Mouse (Mus musculus) forebrain, embryonic 11.5 days (tissue): ENCODE measurements at regions not wholly inside any gene's neighbourhood (a gene's known extent, or its start where the extent isn't known, plus 50 kb on each side); places are given as distances from the start of the nearest gene placed in this dataset.
A peak's percentile ranks its signal among the peaks of the same experiment; 100 is the strongest.

Source experiments
- ATAC-seq: fragments of 200-750 bp; cut with Nextera tagmentation; replicated peaks from 2 replicates; pipeline ENCODE4 v1.8.0; 2017; ENCODE audit warnings: moderate TSS enrichment; ENCODE audit not compliant: low FRiP score
- DNase-seq: peaks from one replicate; pipeline ENCODE4 v3.0.0-alpha.2; 2017; ENCODE audit warnings: low spot score
- H3K27ac ChIP-seq: fragments of 300-500 bp; sonication (generic); 2 replicates; pipeline ENCODE4 v1.5.1; 2014; ENCODE audit warnings: low read depth, low read length
- H3K27me3 ChIP-seq: fragments of 300-500 bp; sonication (generic); 2 replicates; pipeline ENCODE4 v1.6.1; 2014; ENCODE audit warnings: mild to moderate bottlenecking, low read length, mixed read lengths; ENCODE audit not compliant: control insufficient read depth, insufficient read depth
- H3K36me3 ChIP-seq: fragments of 300-500 bp; sonication (generic); 2 replicates; pipeline ENCODE4 v1.6.1; 2014; ENCODE audit warnings: mild to moderate bottlenecking, low read length, moderate library complexity, mixed read lengths; ENCODE audit not compliant: control insufficient read depth, insufficient read depth
- H3K4me1 ChIP-seq: fragments of 300-500 bp; sonication (generic); replicated peaks from 2 replicates; pipeline ENCODE4 v1.6.1; 2014; ENCODE audit warnings: low read length, mixed read lengths; ENCODE audit not compliant: control insufficient read depth, insufficient read depth
- H3K4me2 ChIP-seq: fragments of 300-500 bp; sonication (generic); 2 replicates; pipeline ENCODE4 v1.6.1; 2014; ENCODE audit warnings: low read depth, mild to moderate bottlenecking, low read length, moderate library complexity, mixed read lengths; ENCODE audit not compliant: severe bottlenecking
- H3K4me3 ChIP-seq: fragments of 300-500 bp; sonication (generic); 2 replicates; pipeline ENCODE4 v1.5.1; 2014; ENCODE audit warnings: low read depth, low read length
- H3K9ac ChIP-seq: fragments of 300-500 bp; sonication (generic); 2 replicates; pipeline ENCODE4 v1.6.1; 2014; ENCODE audit warnings: low read length
- H3K9me3 ChIP-seq: fragments of 300-500 bp; sonication (generic); 2 replicates; pipeline ENCODE4 v1.6.1; 2016; ENCODE audit warnings: low read length, mixed read lengths; ENCODE audit not compliant: control insufficient read depth
- WGBS: fragments of 180-500 bp; shearing (Covaris S2); extraction: QIAGEN DNeasy Blood & Tissue Kit; methylation state at CpG from one replicate; pipeline ENCODE4 v1.1.7; 2014; 5-methylcytosine and 5-hydroxymethylcytosine counted together

- Histone ChIP-seq H3K27ac (no peak overlapping the region), H3K9ac (no peak overlapping the region), H3K27me3 (peaks cover 6% of the 10 kb centered on the region), H3K4me2 (no peak overlapping the region), H3K4me3 (no peak overlapping the region), H3K9me3 (no peaks in the 10 kb centered on the region), H3K4me1 (no peaks in the 10 kb centered on the region), H3K36me3 (no peaks in the 10 kb centered on the region)
- ATAC-seq (peak; percentile 69), DNase-seq (no peak)
- WGBS = 27% methylated on average over 3 of the region's 3 CpGs
These were observed 114.6 kb upstream of the Pja1 start for GRCm38 (mm10) chrX:99585703-99586102.

GRCm38 (mm10) chrX:99582611-99583010, 111.5 kb upstream of the Pja1 start:
- no peak overlapping the region for H3K4me2 ChIP-seq
- ATAC-seq (no peak), DNase-seq (no peak)
- H3K36me3 ChIP-seq = no peaks in the 10 kb centered on the region
- H3K9ac ChIP-seq = no peak overlapping the region
- no peak overlapping the region for H3K27ac ChIP-seq
- no peaks in the 10 kb centered on the region for H3K4me1 ChIP-seq
- WGBS = 94% methylated on average over 9 of the region's 9 CpGs
- no peak overlapping the region for H3K4me3 ChIP-seq
- peaks cover 12% of the 10 kb centered on the region for H3K27me3 ChIP-seq
- no peaks in the 10 kb centered on the region for H3K9me3 ChIP-seq

GRCm38 (mm10) chrX:99581632-99582466, 110.8 kb upstream of the Pja1 start:
- DNase-seq = no peak
- 47% methylated on average over 10 of the region's 10 CpGs for WGBS

GRCm38 (mm10) chrX:99579206-99579605, 108.1 kb upstream of the Pja1 start:
- H3K27me3 ChIP-seq = peaks cover 18% of the 10 kb centered on the region
- H3K9ac ChIP-seq = no peak overlapping the region
- H3K9me3 ChIP-seq = no peaks in the 10 kb centered on the region
- DNase-seq (no peak), ATAC-seq (no peak)
- H3K27ac ChIP-seq = no peak overlapping the region
- WGBS = 70% methylated on average over 4 of the region's 4 CpGs
- H3K4me3 ChIP-seq = no peak overlapping the region
- H3K4me2 ChIP-seq = no peak overlapping the region
- H3K4me1 ChIP-seq = no peaks in the 10 kb centered on the region; the same call in 1 of the 2 replicates
- H3K36me3 ChIP-seq = no peaks in the 10 kb centered on the region

More at GRCm38 (mm10) chrX:99581632-99582466, 110.8 kb upstream of the Pja1 start:
- peaks cover 12% of the 10 kb centered on the region for H3K27me3 ChIP-seq
- no peaks in the 10 kb centered on the region for H3K36me3 ChIP-seq
- peak; percentile 42 for ATAC-seq
- H3K9ac ChIP-seq = no peak overlapping the region
- no peaks in the 10 kb centered on the region for H3K4me1 ChIP-seq
- H3K4me3 ChIP-seq = no peak overlapping the region
- no peaks in the 10 kb centered on the region for H3K9me3 ChIP-seq
- H3K4me2 ChIP-seq = no peak overlapping the region
- H3K27ac ChIP-seq = no peak overlapping the region

- ATAC-seq (no peak), DNase-seq (no peak)
- Histone ChIP-seq H3K36me3 (no peaks in the 10 kb centered on the region), H3K4me2 (no peak overlapping the region), H3K4me3 (no peak overlapping the region), H3K4me1 (no peaks in the 10 kb centered on the region; the same call in 1 of the 2 replicates), H3K27ac (no peak overlapping the region), H3K27me3 (peaks cover 20% of the 10 kb centered on the region), H3K9ac (no peak overlapping the region), H3K9me3 (no peaks in the 10 kb centered on the region)
- 88% methylated on average over 2 of the region's 2 CpGs for WGBS
These were observed 107.7 kb upstream of the Pja1 start for GRCm38 (mm10) chrX:99578796-99579195.

GRCm38 (mm10) chrX:99575105-99575504, 104.0 kb upstream of the Pja1 start:
- 41% methylated on average over 5 of the region's 5 CpGs for WGBS
- H3K27ac ChIP-seq = no peak overlapping the region
- peak; percentile 55 for ATAC-seq

GRCm38 (mm10) chrX:99574441-99575103, 103.5 kb upstream of the Pja1 start:
- Histone ChIP-seq H3K4me1 (no peaks in the 10 kb centered on the region; the same call in 1 of the 2 replicates), H3K9me3 (no peaks in the 10 kb centered on the region), H3K27me3 (peaks cover 27% of the 10 kb centered on the region; the same call in 1 of the 2 replicates), H3K27ac (no peak overlapping the region), H3K4me3 (no peak overlapping the region), H3K9ac (peak overlapping the region; percentile 39; the same call in 1 of the 2 replicates), H3K36me3 (no peaks in the 10 kb centered on the region), H3K4me2 (peak overlapping the region; percentile 40; the same call in 1 of the 2 replicates)
- 31% methylated on average over 18 of the region's 18 CpGs for WGBS
- DNase-seq = peak; percentile 82
- peak; percentile 47 for ATAC-seq

More at GRCm38 (mm10) chrX:99575105-99575504, 104.0 kb upstream of the Pja1 start:
- no peaks in the 10 kb centered on the region; the same call in 1 of the 2 replicates for H3K4me1 ChIP-seq
- H3K27me3 ChIP-seq = peaks cover 24% of the 10 kb centered on the region; the same call in 1 of the 2 replicates
- no peak overlapping the region for H3K4me3 ChIP-seq
- H3K9ac ChIP-seq = no peak overlapping the region
- H3K36me3 ChIP-seq = no peaks in the 10 kb centered on the region
- H3K4me2 ChIP-seq = no peak overlapping the region
- DNase-seq = peak; percentile 56
- no peaks in the 10 kb centered on the region for H3K9me3 ChIP-seq

- ATAC-seq = no peak
These were observed 99.1 kb upstream of the Pja1 start for GRCm38 (mm10) chrX:99570161-99570560.

More at GRCm38 (mm10) chrX:99570161-99570560, 99.1 kb upstream of the Pja1 start:
- 80% methylated on average over 5 of the region's 5 CpGs for WGBS
- no peak for DNase-seq
- no peaks in the 10 kb centered on the region for H3K9me3 ChIP-seq
- H3K4me3 ChIP-seq = no peak overlapping the region
- H3K4me2 ChIP-seq = no peak overlapping the region
- H3K36me3 ChIP-seq = no peaks in the 10 kb centered on the region
- H3K9ac ChIP-seq = no peak overlapping the region
- H3K27me3 ChIP-seq = peaks cover 27% of the 10 kb centered on the region; the same call in 1 of the 2 replicates
- H3K27ac ChIP-seq = no peak overlapping the region
- peaks cover 7% of the 10 kb centered on the region; the same call in 1 of the 2 replicates for H3K4me1 ChIP-seq
